Mouse (Mus musculus) cerebellum, adult 11-12 months (tissue): ENCODE data around the gene Creg1.

Experiments used
- DNase-seq: peaks from one replicate; pipeline ENCODE4 v3.0.0; 2022

The Creg1 gene

DNA sequence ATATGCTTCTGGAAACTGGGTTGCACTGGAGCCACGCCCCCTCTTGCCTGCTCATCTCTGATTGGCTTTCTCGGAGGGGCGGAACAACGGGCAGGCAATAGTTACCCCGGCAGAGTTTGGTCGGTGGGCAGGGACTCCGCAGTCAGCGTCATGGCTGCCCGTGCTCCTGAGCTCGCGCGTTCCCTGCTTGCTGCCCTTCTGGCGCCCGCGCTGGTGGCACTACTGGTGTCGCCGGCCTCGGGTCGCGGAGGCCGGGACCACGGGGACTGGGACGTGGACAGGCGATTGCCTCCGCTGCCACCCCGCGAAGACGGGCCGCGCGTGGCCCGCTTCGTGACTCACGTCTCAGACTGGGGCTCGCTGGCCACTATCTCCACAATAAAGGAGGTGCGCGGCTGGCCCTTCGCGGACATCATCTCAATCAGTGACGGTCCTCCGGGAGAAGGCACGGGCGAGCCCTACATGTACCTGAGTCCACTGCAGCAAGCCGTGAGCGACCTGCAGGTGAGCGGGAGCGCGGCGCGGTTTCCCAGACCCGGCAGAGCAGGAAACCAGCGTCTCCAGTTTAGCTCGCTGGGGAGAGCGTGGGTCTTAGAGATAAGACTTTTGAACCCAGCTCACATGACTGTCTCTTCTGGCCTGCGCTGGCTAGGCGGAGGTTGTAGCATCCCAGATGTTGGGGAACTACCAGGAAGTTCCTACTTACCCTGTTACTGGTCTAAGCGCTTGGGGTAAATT, at the start of gene Creg1:
Creg1 (plus strand) TSS at position 112 of the 738 bp plus-strand sequence.
- DNase-seq, result peak; percentile 93

DNA sequence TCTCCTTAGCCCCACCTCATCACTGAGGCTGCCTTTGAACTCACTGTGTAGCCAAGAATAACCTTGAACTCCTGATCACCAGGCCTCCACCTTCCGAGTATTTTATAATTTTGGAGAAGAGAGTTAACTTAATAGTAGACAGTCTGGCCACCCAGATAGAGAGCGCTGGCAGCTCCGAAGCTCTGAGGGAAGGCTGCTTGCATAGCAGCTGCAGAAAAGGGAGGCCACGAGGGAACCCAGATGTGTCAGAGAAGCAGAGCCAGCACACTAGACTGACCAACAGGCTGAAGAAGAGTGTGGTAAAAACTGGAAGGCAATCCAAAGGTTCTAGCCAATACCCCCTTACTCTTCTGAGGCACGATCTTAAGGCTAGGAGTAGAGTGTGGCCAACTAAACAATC, 49.7 kb upstream of the Creg1 start:
- DNase-seq, result no peak

- no peak for DNase-seq
Measured at GRCm38 (mm10) chr1:165716426-165716825, 47.1 kb upstream of the Creg1 start.

DNA sequence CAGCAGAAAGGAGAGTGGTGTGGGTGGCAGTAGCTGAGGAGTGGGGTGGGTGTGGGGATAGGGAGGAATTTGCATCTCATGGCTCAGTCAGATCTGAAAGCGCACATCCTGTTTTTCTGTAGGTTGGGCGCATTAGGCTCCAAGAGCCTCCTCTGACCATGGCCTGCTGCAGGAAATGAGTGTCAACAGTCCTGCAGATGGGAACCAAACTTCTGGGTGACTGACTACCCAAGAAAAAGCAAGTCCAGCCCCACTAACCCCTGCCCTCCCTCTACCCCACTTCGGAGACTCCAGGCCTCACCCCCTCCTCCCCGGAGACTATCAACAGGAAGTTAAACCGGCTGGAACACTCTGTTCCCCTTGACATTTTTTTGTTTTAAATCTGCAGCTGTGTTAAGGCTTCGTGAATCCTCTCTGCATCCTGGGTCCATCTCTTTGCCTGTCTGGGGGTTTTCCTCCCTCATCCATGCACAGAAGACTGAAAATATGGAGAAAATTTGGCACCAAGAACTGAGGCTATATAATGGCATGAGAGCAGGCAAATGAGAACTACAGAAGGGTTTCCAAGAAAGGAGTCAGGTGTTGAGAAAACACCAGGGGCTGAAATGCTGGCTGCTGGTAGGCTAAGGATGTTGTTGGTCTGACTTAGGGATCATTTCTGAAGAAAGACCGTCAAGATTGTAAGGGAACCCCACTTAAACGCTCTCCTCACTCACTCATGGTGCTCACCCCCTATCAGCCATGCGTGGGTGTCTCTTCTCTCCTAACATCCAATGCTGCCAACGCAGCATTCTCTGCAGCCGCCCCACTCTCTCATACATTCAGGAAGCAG, 45.6 kb upstream of the Creg1 start:
- DNase-seq, result no peak

- no peak for DNase-seq
Measured at GRCm38 (mm10) chr1:165718543-165719105, 44.9 kb upstream of the Creg1 start.

- no peak for DNase-seq
Measured at GRCm38 (mm10) chr1:165722531-165723123, 40.9 kb upstream of the Creg1 start.

- no peak for DNase-seq
Measured at GRCm38 (mm10) chr1:165724219-165725033, 39.1 kb upstream of the Creg1 start.

DNA sequence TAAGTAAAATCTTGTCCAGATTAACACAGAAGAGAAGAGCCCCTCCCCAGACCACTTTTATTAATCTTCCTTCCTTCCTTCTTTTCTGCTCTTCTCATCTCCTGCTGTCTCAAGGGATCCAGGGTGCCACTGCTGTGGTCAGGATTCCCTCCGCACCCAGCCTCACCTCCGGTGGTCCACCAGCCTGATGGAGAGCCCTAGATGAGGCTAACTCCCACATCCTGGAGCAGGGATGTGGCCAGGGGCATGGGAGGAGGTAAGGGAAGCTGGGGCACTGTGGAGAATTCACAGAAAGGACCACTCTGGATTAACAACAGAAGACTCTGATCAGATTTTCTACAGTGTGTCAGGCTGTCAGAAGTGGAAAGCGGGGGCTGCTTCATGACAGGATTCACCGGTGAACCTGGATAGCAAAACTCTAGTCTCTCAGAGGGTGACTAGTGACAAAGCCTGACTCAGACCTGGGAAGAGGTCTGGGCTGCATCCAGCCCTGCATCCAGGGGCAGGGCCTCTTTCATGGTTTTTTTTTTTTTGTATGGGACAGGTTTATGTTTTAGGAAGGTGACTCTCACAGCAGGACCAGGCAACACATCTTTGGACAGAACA, 38.4 kb upstream of the Creg1 start:
- no peak for DNase-seq

GRCm38 (mm10) chr1:165726986-165727385, 36.6 kb upstream of the Creg1 start:
- DNase-seq, result no peak

GRCm38 (mm10) chr1:165728057-165728639, 35.4 kb upstream of the Creg1 start:
- no peak for DNase-seq

- no peak for DNase-seq
Measured at GRCm38 (mm10) chr1:165730129-165730528, 33.4 kb upstream of the Creg1 start.

DNA sequence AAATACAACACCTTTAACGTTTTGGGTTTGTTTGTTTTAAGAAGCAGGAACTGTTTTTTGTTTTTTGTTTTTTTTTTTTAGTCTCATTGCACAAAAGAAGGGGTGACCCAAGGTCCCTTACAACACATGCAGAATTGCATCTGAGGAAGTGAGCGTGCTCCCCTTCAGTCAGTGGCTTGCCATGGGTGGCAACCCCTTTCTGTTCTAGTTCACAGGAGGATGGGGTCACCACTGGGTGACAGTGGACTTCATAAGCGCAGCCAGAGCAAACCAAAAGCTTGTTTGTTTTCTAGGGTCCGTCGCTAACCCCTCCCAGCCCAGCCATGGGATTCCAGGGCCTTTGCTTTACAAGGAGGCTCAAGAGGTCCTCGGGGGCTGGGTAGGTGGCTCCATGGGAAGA, 32.0 kb upstream of the Creg1 start:
- DNase-seq, result no peak

- DNase-seq, result no peak
Measured at GRCm38 (mm10) chr1:165734840-165735239, 28.7 kb upstream of the Creg1 start.

DNA sequence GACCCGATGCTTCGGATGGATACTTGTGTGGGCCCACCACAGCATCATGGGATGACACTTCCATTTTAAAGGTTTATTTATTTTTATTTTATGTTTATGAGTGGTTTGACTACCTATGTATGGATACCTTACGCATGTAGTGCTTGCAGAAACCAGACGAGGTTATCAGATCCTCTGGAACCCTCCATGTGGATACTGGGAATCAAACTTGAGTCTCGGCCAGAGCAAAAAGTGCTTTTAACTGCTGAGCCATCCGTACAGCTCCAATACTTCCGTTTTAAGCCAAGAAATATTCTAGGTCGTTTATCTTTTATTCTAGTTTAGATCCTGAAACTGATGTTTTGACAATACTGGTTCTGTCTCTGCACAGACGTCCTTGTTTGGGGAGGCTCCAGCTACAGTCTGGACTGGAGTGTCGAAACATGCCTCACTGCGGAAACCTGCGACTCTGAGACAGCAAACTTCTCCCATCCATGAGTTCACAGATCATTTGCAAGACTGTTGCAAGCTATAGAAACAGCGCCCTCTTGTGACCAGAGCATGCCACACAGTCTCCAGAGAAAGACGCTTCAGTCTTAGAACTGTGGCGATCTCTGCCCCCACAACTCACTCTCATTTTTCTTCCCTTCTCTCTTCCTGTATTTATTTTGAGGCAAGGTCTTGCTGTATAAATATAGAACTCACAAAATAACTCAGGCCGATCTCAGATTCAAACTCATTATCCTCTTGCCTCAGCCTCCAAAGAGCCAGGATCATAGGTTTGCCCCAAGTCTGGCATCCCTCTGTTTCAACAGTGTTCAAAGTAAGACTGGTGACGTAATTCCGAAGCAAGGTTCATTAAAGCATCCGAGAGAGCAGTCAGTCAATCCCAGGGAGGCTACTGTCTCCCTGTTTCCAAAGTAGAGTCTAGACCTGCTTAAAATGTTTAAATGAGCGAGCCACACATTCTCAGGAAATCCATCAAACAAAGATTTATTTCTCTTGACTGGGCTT, 27.4 kb upstream of the Creg1 start:
- DNase-seq, result peak; percentile 59

DNA sequence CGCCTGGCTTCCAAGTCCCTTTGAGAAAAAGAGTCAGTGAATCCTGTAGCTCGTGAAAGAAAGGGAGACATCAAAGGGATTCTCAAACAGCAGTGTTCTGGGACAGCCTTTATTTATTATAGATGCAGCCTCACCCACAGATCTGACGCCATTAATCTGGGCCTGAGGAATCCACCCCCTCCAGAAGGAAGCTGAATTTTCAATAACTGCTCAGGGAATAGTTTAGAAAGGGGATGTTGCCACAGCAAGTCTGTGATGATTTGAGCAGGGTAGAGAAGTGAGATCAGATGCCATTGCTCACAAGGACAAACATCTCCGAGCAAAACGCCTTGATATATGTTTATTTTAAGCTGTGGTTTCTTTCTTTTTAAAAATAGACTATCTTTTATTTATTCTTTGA, 26.1 kb upstream of the Creg1 start:
- no peak for DNase-seq

GRCm38 (mm10) chr1:165737867-165738266, 25.7 kb upstream of the Creg1 start:
- DNase-seq, result no peak

GRCm38 (mm10) chr1:165738985-165739384, 24.6 kb upstream of the Creg1 start:
- no peak for DNase-seq

DNA sequence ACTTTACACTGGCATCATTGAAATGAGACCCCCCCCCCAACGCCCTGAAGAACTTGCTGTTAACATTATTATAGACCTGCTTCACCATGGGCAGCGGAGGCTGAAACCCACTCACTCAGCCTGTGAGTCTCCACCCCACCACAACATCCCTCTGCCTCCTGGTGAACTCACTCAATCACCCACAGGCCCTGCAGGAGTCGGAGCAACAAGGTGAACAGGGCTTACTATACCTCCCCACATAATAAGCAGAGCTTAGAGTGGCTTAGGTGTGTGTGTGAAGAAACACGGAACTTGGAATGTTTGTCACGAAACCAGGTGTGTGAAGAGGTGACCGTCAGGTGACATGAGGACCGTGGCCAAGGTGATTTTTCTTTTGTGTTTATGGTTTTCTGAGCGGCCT, 21.6 kb upstream of the Creg1 start:
- no peak for DNase-seq

GRCm38 (mm10) chr1:165748053-165748452, 15.5 kb upstream of the Creg1 start:
- DNase-seq, result no peak

GRCm38 (mm10) chr1:165751142-165751541, 12.4 kb upstream of the Creg1 start:
- no peak for DNase-seq
